Mouse (Mus musculus) CD4-positive, CD25-positive, alpha-beta regulatory T cell, adult 2 months (primary cell): ENCODE results near the gene Smarcb1.
A peak's percentile ranks its signal among the peaks of the same experiment; 100 is the strongest.

Experiments used
- DNase-seq: peaks from one replicate; pipeline ENCODE4 v3.0.0-alpha.2; 2012; ENCODE audit warnings: low read depth, low spot score

Gene Smarcb1

GRCm38 (mm10) chr10:75934991-75935390, 13.6 kb upstream of the Smarcb1 start:
- no peak for DNase-seq

- DNase-seq, result no peak
Observed at GRCm38 (mm10) chr10:75932891-75933290, 11.5 kb upstream of the Smarcb1 start, which contains the start of gene Chchd10. TSS of gene Chchd10 (plus strand) at chr10:75933130.

- DNase-seq, result peak; percentile 72
Observed at GRCm38 (mm10) chr10:75932081-75932678, 10.8 kb upstream of the Smarcb1 start.

GRCm38 (mm10) chr10:75931311-75931710, 9.9 kb upstream of the Smarcb1 start:
- no peak for DNase-seq

GRCm38 (mm10) chr10:75930304-75930703, 8.9 kb upstream of the Smarcb1 start:
- DNase-seq, result no peak

- peak; percentile 53 for DNase-seq
Observed at GRCm38 (mm10) chr10:75926396-75926795, 5.0 kb upstream of the Smarcb1 start.

GRCm38 (mm10) chr10:75924324-75924723, 2.9 kb upstream of the Smarcb1 start:
- peak; percentile 32 for DNase-seq

GRCm38 (mm10) chr10:75921726-75922560, 526 bp upstream of the Smarcb1 start:
- peak; percentile 29 for DNase-seq

GRCm38 (mm10) chr10:75919026-75919425, 2.4 kb downstream of the Smarcb1 start:
- no peak for DNase-seq

- no peak for DNase-seq
Observed at GRCm38 (mm10) chr10:75916840-75917239, 4.6 kb downstream of the Smarcb1 start.

- no peak for DNase-seq
Observed at GRCm38 (mm10) chr10:75915557-75915956, 5.9 kb downstream of the Smarcb1 start.

GRCm38 (mm10) chr10:75913013-75913589, 8.3 kb downstream of the Smarcb1 start:
- no peak for DNase-seq

- no peak for DNase-seq
Observed at GRCm38 (mm10) chr10:75910698-75911097, 10.7 kb downstream of the Smarcb1 start.

GRCm38 (mm10) chr10:75906882-75907281, 14.5 kb downstream of the Smarcb1 start:
- DNase-seq, result no peak

GRCm38 (mm10) chr10:75904391-75904790, 17.0 kb downstream of the Smarcb1 start:
- DNase-seq, result no peak

GRCm38 (mm10) chr10:75898846-75899245, 22.6 kb downstream of the Smarcb1 start:
- no peak for DNase-seq

- no peak for DNase-seq
Observed at GRCm38 (mm10) chr10:75898039-75898564, 23.3 kb downstream of the Smarcb1 start.

- DNase-seq, result peak; percentile 68
Observed at GRCm38 (mm10) chr10:75897373-75897772, 24.0 kb downstream of the Smarcb1 start.

GRCm38 (mm10) chr10:75896208-75896607, 25.2 kb downstream of the Smarcb1 start:
- DNase-seq, result no peak

GRCm38 (mm10) chr10:75895730-75896129, 25.7 kb downstream of the Smarcb1 start:
- DNase-seq, result peak; percentile 28

GRCm38 (mm10) chr10:75894601-75895000, 26.8 kb downstream of the Smarcb1 start:
- DNase-seq, result no peak

GRCm38 (mm10) chr10:75893089-75893750, 28.2 kb downstream of the Smarcb1 start, which contains the start of gene Derl3:
TSS of gene Derl3 (plus strand) at chr10:75893413.
- DNase-seq, result peak; percentile 98
